8 mouse cellular contexts compared by ENCODE assay signal in the genomic region with DNA sequence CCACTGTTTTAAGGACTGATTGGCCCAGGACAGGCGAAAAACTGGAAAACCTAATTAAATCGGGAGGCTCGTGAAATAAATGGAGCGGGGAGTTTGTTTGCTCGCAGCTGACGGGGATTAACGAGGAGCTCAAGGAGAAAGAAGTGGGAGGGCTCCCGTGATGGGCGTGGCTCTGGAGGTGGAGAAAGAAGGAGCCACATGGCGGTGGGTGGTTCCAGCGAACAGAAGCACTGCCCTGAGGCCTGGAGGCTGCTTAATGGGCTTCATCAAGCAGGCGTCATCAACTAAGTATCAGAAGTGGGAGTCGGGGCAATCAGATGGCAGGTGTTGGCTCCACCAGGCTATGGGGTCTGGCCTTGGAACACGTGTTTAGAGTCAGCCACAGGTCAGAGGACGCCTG.
A peak's percentile ranks its signal among the peaks of the same experiment; 100 is the strongest.
DNase-seq lines count a peak whose midpoint lies in the region; ATAC-seq and TF ChIP-seq lines count a peak whose summit lies in the region.

No protein-coding gene starts in this region.

- no peaks in the 10 kb centered on the region for H3K36me3 ChIP-seq in E14TG2a.4 (ENCODE audit: insufficient read depth, low read length)
- no peaks in the 10 kb centered on the region for H3K36me3 ChIP-seq in hindbrain, embryonic 15.5 days
- H3K36me3 ChIP-seq in limb, embryonic 11.5 days (ENCODE audit: control insufficient read depth, insufficient read depth, low read length), result no peaks in the 10 kb centered on the region
- H3K36me3 ChIP-seq in midbrain, embryonic 16.5 days (ENCODE audit: control insufficient read depth, insufficient read depth, low read length), result no peaks in the 10 kb centered on the region

- no peaks in the 10 kb centered on the region for H3K9me3 ChIP-seq in E14TG2a.4 (ENCODE audit: low read length)
- no peaks in the 10 kb centered on the region for H3K9me3 ChIP-seq in hindbrain, embryonic 15.5 days
- no peaks in the 10 kb centered on the region for H3K9me3 ChIP-seq in limb, embryonic 11.5 days (ENCODE audit: control insufficient read depth, low read length)
- H3K9me3 ChIP-seq in midbrain, embryonic 16.5 days (replicated peaks; ENCODE audit: control insufficient read depth, low read length, poor library complexity, severe bottlenecking), result no peaks in the 10 kb centered on the region

- H3K4me3 ChIP-seq in E14TG2a.4 (replicated peaks; ENCODE audit: low read length), result peak overlapping the region; percentile 23; the same call in 1 of the 2 replicates
- peak overlapping the region; percentile 14 for H3K4me3 ChIP-seq in hindbrain, embryonic 15.5 days
- H3K4me3 ChIP-seq in limb, embryonic 11.5 days (ENCODE audit: low read depth, low read length), result no peak overlapping the region
- H3K4me3 ChIP-seq in midbrain, embryonic 16.5 days (ENCODE audit: low read depth, low read length), result 0 out of 2 replicates have a peak overlapping the region, but pooled peaks have one; percentile 2

- H3K4me2 ChIP-seq in hindbrain, embryonic 15.5 days, result peak overlapping the region; percentile 46
- peak overlapping the region; percentile 40 for H3K4me2 ChIP-seq in limb, embryonic 11.5 days (ENCODE audit: low read depth, severe bottlenecking)
- H3K4me2 ChIP-seq in midbrain, embryonic 16.5 days (ENCODE audit: low read length), result peak overlapping the region; percentile 38

- peak overlapping the region; percentile 52 for H3K27ac ChIP-seq in hindbrain, embryonic 15.5 days (replicated peaks)
- H3K27ac ChIP-seq in limb, embryonic 11.5 days (replicated peaks; ENCODE audit: low read depth, low read length), result no peak overlapping the region
- 0 out of 2 replicates have a peak overlapping the region, but pooled peaks have one; percentile 39 for H3K27ac ChIP-seq in midbrain, embryonic 16.5 days (ENCODE audit: low read length)

- H3K4me1 ChIP-seq in E14TG2a.4 (replicated peaks; ENCODE audit: low read depth, low read length), result peaks cover 21% of the 10 kb centered on the region
- peaks cover 54% of the 10 kb centered on the region for H3K4me1 ChIP-seq in hindbrain, embryonic 15.5 days (replicated peaks)
- peaks cover 9% of the 10 kb centered on the region; the same call in 1 of the 2 replicates for H3K4me1 ChIP-seq in limb, embryonic 11.5 days (ENCODE audit: control insufficient read depth, insufficient read depth, low read length)
- peaks cover 27% of the 10 kb centered on the region for H3K4me1 ChIP-seq in midbrain, embryonic 16.5 days (ENCODE audit: control insufficient read depth, insufficient read depth, low read length)

- WGBS in hindbrain, embryonic 15.5 days, result 3% methylated on average over 15 of the region's 15 CpGs
- under 1% methylated on average over 15 of the region's 15 CpGs for WGBS in limb, embryonic 11.5 days
- 3% methylated on average over 15 of the region's 15 CpGs for WGBS in midbrain, embryonic 16.5 days

- H3K9ac ChIP-seq in hindbrain, embryonic 15.5 days, result no peak overlapping the region
- H3K9ac ChIP-seq in limb, embryonic 11.5 days (ENCODE audit: low read length), result no peak overlapping the region
- peak overlapping the region; percentile 39; the same call in 1 of the 2 replicates for H3K9ac ChIP-seq in midbrain, embryonic 16.5 days (ENCODE audit: low read depth, low read length)

- peak; percentile 31 for ATAC-seq in hindbrain, embryonic 15.5 days (ENCODE audit: low FRiP score, low read depth)
- no peak for ATAC-seq in limb, embryonic 11.5 days (ENCODE audit: insufficient number of reproducible peaks, low FRiP score, low TSS enrichment, low read depth)
- no peak for ATAC-seq in midbrain, embryonic 16.5 days

- peaks cover 42% of the 10 kb centered on the region for H3K27me3 ChIP-seq in E14TG2a.4 (ENCODE audit: insufficient read depth, low read length)
- H3K27me3 ChIP-seq in hindbrain, embryonic 15.5 days, result no peaks in the 10 kb centered on the region
- H3K27me3 ChIP-seq in limb, embryonic 11.5 days (ENCODE audit: control insufficient read depth, insufficient read depth, low read length), result 0 out of 2 replicates have a peak, but pooled peaks cover 10% of the 10 kb centered on the region
- H3K27me3 ChIP-seq in midbrain, embryonic 16.5 days (ENCODE audit: control insufficient read depth, insufficient read depth, low read depth, low read length), result no peaks in the 10 kb centered on the region

- TF ChIP-seq CTCF in E14TG2a.4 (conservative IDR thresholded peaks at IDR 0.05; ENCODE audit: low read length), result no peak

- peak; percentile 51 for DNase-seq in adrenal gland, adult 8-10 months
- peak; percentile 46 to 60 for DNase-seq in frontal cortex, postnatal 10 days (ENCODE audit: low spot score in 2 of 2)
- DNase-seq in limb, embryonic 11.5 days (ENCODE audit: low spot score), result peak; percentile 76
- peak; percentile 66 for DNase-seq in testis, postnatal 14 days (ENCODE audit: low spot score)
- no peak for DNase-seq in spleen, adult 12 weeks (ENCODE audit: low spot score)
